Comparison of ENCODE assay signal across 18 mouse cellular contexts in the genomic region with DNA sequence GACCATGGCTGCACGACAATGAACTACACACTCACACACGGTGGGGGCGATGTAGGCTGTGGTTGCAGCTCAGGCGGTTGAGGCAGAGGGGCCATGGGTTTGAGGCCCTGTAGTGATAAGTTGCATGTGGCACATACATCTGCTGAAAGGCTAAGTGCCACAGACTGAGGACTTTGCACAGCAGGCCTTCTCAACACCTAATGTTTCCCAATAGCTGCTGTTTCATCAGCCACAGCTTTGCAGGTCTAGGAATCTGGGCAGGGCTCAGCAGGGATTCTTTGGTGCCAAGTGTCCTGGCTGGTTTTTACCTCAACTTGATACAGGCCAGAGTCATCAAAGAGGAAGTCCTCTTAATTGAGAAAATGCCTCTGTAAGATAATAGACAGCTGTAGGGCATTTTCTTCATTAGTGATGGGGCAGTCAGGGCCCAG.
DNase-seq lines count a peak whose midpoint lies in the region; ATAC-seq and TF ChIP-seq lines count a peak whose summit lies in the region.
"Had no signal": no experiment of that assay in that cellular context is flagged by ENCODE, and none has a peak within 500 bp of the region (broad histone marks: within the 10 kb centered on the region; RNA-seq: fewer than 3 reads in every experiment).

No protein-coding gene starts in this region.

- no peak overlapping the region for H3K9ac ChIP-seq in liver, adult 2 months (ENCODE audit: low read depth, low read length)
- no peak overlapping the region for H3K9ac ChIP-seq in liver, embryonic 12.5 days
- no peak overlapping the region for H3K9ac ChIP-seq in liver, postnatal 0 days (replicated peaks)
- H3K9ac ChIP-seq: hindbrain, embryonic 14.5 days; lung, embryonic 14.5 days had no signal

- no peaks in the 10 kb centered on the region for H3K9me3 ChIP-seq in liver, embryonic 12.5 days (replicated peaks)
- no peaks in the 10 kb centered on the region for H3K9me3 ChIP-seq in liver, postnatal 0 days (ENCODE audit: low read length)
- no peaks in the 10 kb centered on the region for H3K9me3 ChIP-seq in limb, embryonic 10.5 days (replicated peaks)
- H3K9me3 ChIP-seq: G1E had no signal

- DNase-seq in gastrocnemius, postnatal 25 days = peak; percentile 5
- no peak for DNase-seq in gastrocnemius, adult 18-20 months (ENCODE audit: low spot score)
- DNase-seq in liver, adult 2 months (ENCODE audit: extremely low read depth, low read depth, low spot score) = peak; percentile 99
- peak; percentile 18 for DNase-seq in adipocyte (ENCODE audit: low spot score)
- DNase-seq in liver, postnatal 0 days = peak; percentile 33
- DNase-seq in limb, embryonic 10.5 days (ENCODE audit: low spot score) = no peak
- no peak for DNase-seq in thymus, adult 2 months
- DNase-seq: B cell, adult 2 months; cerebellum, adult 11 months; cerebellum, postnatal 25 days; heart, adult 18-20 months; kidney, adult 18-20 months; lung, embryonic 14.5 days; thymus, postnatal 4 days had no signal

- no peak for TF ChIP-seq CTCF in liver, adult 2 months (IDR thresholded peaks at IDR 0.05; ENCODE audit: low read depth, low read length)
- TF ChIP-seq CTCF in liver, postnatal 0 days (IDR thresholded peaks at IDR 0.05; ENCODE audit: low read depth) = no peak
- no peak for TF ChIP-seq CTCF in thymus, adult 2 months (IDR thresholded peaks at IDR 0.05; ENCODE audit: borderline replicate concordance, control insufficient read depth, extremely low read depth, insufficient read depth, low read length, poor library complexity)

- no peak for TF ChIP-seq EP300 in liver, postnatal 0 days (IDR thresholded peaks at IDR 0.05; ENCODE audit: low read depth)

- no peaks in the 10 kb centered on the region for H3K27me3 ChIP-seq in liver, adult 2 months (ENCODE audit: control insufficient read depth, insufficient read depth, low read length)
- H3K27me3 ChIP-seq in liver, embryonic 12.5 days (replicated peaks) = no peaks in the 10 kb centered on the region
- no peaks in the 10 kb centered on the region for H3K27me3 ChIP-seq in liver, postnatal 0 days (ENCODE audit: insufficient read depth, low read length)
- H3K27me3 ChIP-seq in limb, embryonic 10.5 days (ENCODE audit: low read depth, poor library complexity, severe bottlenecking) = no peaks in the 10 kb centered on the region
- H3K27me3 ChIP-seq in thymus, adult 2 months (ENCODE audit: control insufficient read depth, insufficient read depth, low read length) = no peaks in the 10 kb centered on the region

- H3K4me1 ChIP-seq in liver, adult 2 months (ENCODE audit: control insufficient read depth, insufficient read depth, low read length) = peaks cover 25% of the 10 kb centered on the region
- H3K4me1 ChIP-seq in liver, embryonic 12.5 days = peaks cover 9% of the 10 kb centered on the region; the same call in 1 of the 2 replicates
- peaks cover 24% of the 10 kb centered on the region for H3K4me1 ChIP-seq in liver, postnatal 0 days (ENCODE audit: insufficient read depth)
- peaks cover 7% of the 10 kb centered on the region; the same call in 1 of the 2 replicates for H3K4me1 ChIP-seq in limb, embryonic 10.5 days
- no peaks in the 10 kb centered on the region for H3K4me1 ChIP-seq in thymus, adult 2 months (replicated peaks; ENCODE audit: control insufficient read depth, insufficient read depth, low read length)

- no peaks in the 10 kb centered on the region for H3K36me3 ChIP-seq in liver, adult 2 months (ENCODE audit: control insufficient read depth, insufficient read depth, low read length)
- H3K36me3 ChIP-seq in liver, embryonic 12.5 days = no peaks in the 10 kb centered on the region
- H3K36me3 ChIP-seq in liver, postnatal 0 days (replicated peaks; ENCODE audit: insufficient read depth, low read length) = no peaks in the 10 kb centered on the region
- H3K36me3 ChIP-seq in limb, embryonic 10.5 days = no peaks in the 10 kb centered on the region
- no peaks in the 10 kb centered on the region for H3K36me3 ChIP-seq in thymus, adult 2 months (ENCODE audit: control insufficient read depth, insufficient read depth, low read length)
- H3K36me3 ChIP-seq: G1E had no signal

- no peak overlapping the region for H3K4me3 ChIP-seq in liver, adult 2 months (ENCODE audit: insufficient read depth, low read depth, low read length)
- H3K4me3 ChIP-seq in liver, embryonic 12.5 days = no peak overlapping the region
- no peak overlapping the region for H3K4me3 ChIP-seq in liver, postnatal 0 days (ENCODE audit: low read depth, low read length)
- no peak overlapping the region for H3K4me3 ChIP-seq in limb, embryonic 10.5 days
- H3K4me3 ChIP-seq in thymus, adult 2 months (ENCODE audit: control insufficient read depth, insufficient read depth, low read length) = no peak overlapping the region

- no peak for ATAC-seq in liver, embryonic 12.5 days
- peak; percentile 87 for ATAC-seq in liver, postnatal 0 days
- ATAC-seq: midbrain, embryonic 16.5 days had no signal

- H3K79me2 ChIP-seq in liver, adult 2 months (ENCODE audit: control insufficient read depth, insufficient read depth, low read length) = no peaks in the 10 kb centered on the region

- WGBS in liver, adult 2 months = 41% methylated on average over 4 of the region's 4 CpGs
- WGBS in liver, embryonic 12.5 days (ENCODE audit: insufficient replicate concordance) = 61% methylated on average over 4 of the region's 4 CpGs
- 78% methylated on average over 4 of the region's 4 CpGs for WGBS in liver, postnatal 0 days (ENCODE audit: insufficient replicate concordance)
- WGBS in limb, embryonic 10.5 days = 87% methylated on average over 4 of the region's 4 CpGs
- WGBS in thymus, adult 2 months = 88% methylated on average over 4 of the region's 4 CpGs

- TF ChIP-seq POLR2A in liver, adult 2 months (IDR thresholded peaks at IDR 0.05; ENCODE audit: extremely low read depth, insufficient read depth, low read length) = no peak
- no peak for TF ChIP-seq POLR2A in thymus, adult 2 months (IDR thresholded peaks at IDR 0.05; ENCODE audit: control insufficient read depth, extremely low read depth, insufficient read depth, low read length, poor library complexity)

- H3K4me2 ChIP-seq in liver, embryonic 12.5 days = no peak overlapping the region
- H3K4me2 ChIP-seq in liver, postnatal 0 days (ENCODE audit: low read depth, low read length) = no peak overlapping the region
- H3K4me2 ChIP-seq: hindbrain, embryonic 14.5 days; lung, embryonic 14.5 days had no signal

- peak overlapping the region; percentile 80 for H3K27ac ChIP-seq in liver, adult 2 months (replicated peaks; ENCODE audit: insufficient read depth, low read depth, low read length)
- H3K27ac ChIP-seq in liver, embryonic 12.5 days = no peak overlapping the region
- H3K27ac ChIP-seq in liver, postnatal 0 days (ENCODE audit: low read depth) = peak overlapping the region; percentile 16
- H3K27ac ChIP-seq in limb, embryonic 10.5 days = no peak overlapping the region
- H3K27ac ChIP-seq in thymus, adult 2 months (ENCODE audit: control insufficient read depth, insufficient read depth, low read length) = no peak overlapping the region
- H3K27ac ChIP-seq: hindbrain, embryonic 14.5 days had no signal

Comparison
In these comparisons a context has a peak if more than half of its experiments do, and no peak if none do; other contexts are left out.
1. DNase-seq: peak in gastrocnemius, postnatal 25 days (single experiment), liver, adult 2 months (single experiment), adipocyte (single experiment) and liver, postnatal 0 days (single experiment); none in gastrocnemius, adult 18-20 months (single experiment), limb, embryonic 10.5 days (single experiment) and thymus, adult 2 months (single experiment).
2. H3K27ac ChIP-seq: peak in liver, adult 2 months (single experiment) and liver, postnatal 0 days (single experiment); none in liver, embryonic 12.5 days (single experiment), limb, embryonic 10.5 days (single experiment) and thymus, adult 2 months (single experiment).